In genomic region chr4:148947833-148948388, GRCm38 (mm10) we compare ENCODE assay signal across 10 mouse cellular contexts.
DNase-seq lines count a peak whose midpoint lies in the region; ATAC-seq and TF ChIP-seq lines count a peak whose summit lies in the region.
"Had no signal": no experiment of that assay in that cellular context is flagged by ENCODE, and none has a peak within 500 bp of the region (broad histone marks: within the 10 kb centered on the region; RNA-seq: fewer than 3 reads in every experiment).

No protein-coding gene starts in this region.

- H3K4me1 ChIP-seq in embryonic facial prominence, embryonic 14.5 days (ENCODE audit: control insufficient read depth, insufficient read depth, low read length), result peaks cover 25% of the 10 kb centered on the region
- peaks cover 14% of the 10 kb centered on the region for H3K4me1 ChIP-seq in lung, postnatal 0 days (ENCODE audit: insufficient read depth, low read depth, low read length)

- peak; percentile 31; the same call in 1 of the 2 replicates for ATAC-seq in embryonic facial prominence, embryonic 14.5 days (ENCODE audit: low read depth)
- peak; percentile 71 for ATAC-seq in lung, postnatal 0 days
- ATAC-seq in megakaryocyte-erythroid progenitor cell, adult 5-6 weeks (replicated peaks; ENCODE audit: low FRiP score, low TSS enrichment, poor library complexity, severe bottlenecking), result no peak
- ATAC-seq: hindbrain, postnatal 0 days had no signal

- no peak for TF ChIP-seq EP300 in lung, postnatal 0 days (IDR thresholded peaks at IDR 0.05)

- no peak overlapping the region for H3K27ac ChIP-seq in embryonic facial prominence, embryonic 14.5 days (replicated peaks; ENCODE audit: low read depth, low read length)
- no peak overlapping the region for H3K27ac ChIP-seq in lung, postnatal 0 days (ENCODE audit: low read length)
- H3K27ac ChIP-seq: hindbrain, postnatal 0 days had no signal

- no peak overlapping the region for H3K9ac ChIP-seq in embryonic facial prominence, embryonic 14.5 days (ENCODE audit: low read depth, low read length)
- no peak overlapping the region for H3K9ac ChIP-seq in lung, postnatal 0 days (replicated peaks; ENCODE audit: low read depth)

- no peak overlapping the region for H3K4me2 ChIP-seq in embryonic facial prominence, embryonic 14.5 days (ENCODE audit: low read depth, low read length)
- H3K4me2 ChIP-seq in lung, postnatal 0 days (replicated peaks; ENCODE audit: low read depth, low read length), result no peak overlapping the region

- WGBS in embryonic facial prominence, embryonic 14.5 days, result 41% methylated on average over 7 of the region's 10 CpGs
- whole genome bisulfite sequencing in lung, postnatal 0 days, result 33% methylated on average over 10 of the region's 10 CpGs

- H3K27me3 ChIP-seq in embryonic facial prominence, embryonic 14.5 days (replicated peaks; ENCODE audit: control insufficient read depth, insufficient read depth, low read length), result peaks cover 34% of the 10 kb centered on the region
- peaks cover 23% of the 10 kb centered on the region; the same call in 1 of the 2 replicates for H3K27me3 ChIP-seq in lung, postnatal 0 days (replicated peaks; ENCODE audit: insufficient read depth, low read length)

- no peak overlapping the region for H3K4me3 ChIP-seq in embryonic facial prominence, embryonic 14.5 days (ENCODE audit: low read depth, low read length)
- H3K4me3 ChIP-seq in lung, postnatal 0 days (ENCODE audit: low read depth, low read length), result no peak overlapping the region

- no peak for TF ChIP-seq CTCF in lung, postnatal 0 days (IDR thresholded peaks at IDR 0.05)

- no peaks in the 10 kb centered on the region for H3K36me3 ChIP-seq in embryonic facial prominence, embryonic 14.5 days (ENCODE audit: control insufficient read depth, insufficient read depth, low read length)
- peaks cover 20% of the 10 kb centered on the region; the same call in 1 of the 2 replicates for H3K36me3 ChIP-seq in lung, postnatal 0 days (ENCODE audit: insufficient read depth, low read length)

- peak; percentile 16 for DNase-seq in A20 (ENCODE audit: low read depth, low spot score)
- DNase-seq in embryonic facial prominence, embryonic 14.5 days (ENCODE audit: low spot score), result no peak
- peak; percentile 61 for DNase-seq in kidney, postnatal 14 days
- peak; percentile 63 for DNase-seq in lung, postnatal 0 days (ENCODE audit: low spot score)
- DNase-seq in B cell, adult 2 months, result no peak
- no peak for DNase-seq in adrenal gland, adult (ENCODE audit: inconsistent age in 2 of 2, low spot score in 1 of 2)
- DNase-seq: adrenal gland, postnatal 14 days; cerebellum, postnatal 14 days had no signal

- no peaks in the 10 kb centered on the region for H3K9me3 ChIP-seq in embryonic facial prominence, embryonic 14.5 days (ENCODE audit: control insufficient read depth, low read length)
- no peaks in the 10 kb centered on the region for H3K9me3 ChIP-seq in lung, postnatal 0 days (ENCODE audit: low read length)

Comparison
In these comparisons a context has a peak if more than half of its experiments do, and no peak if none do; other contexts are left out.
1. DNase-seq: peak in A20 (single experiment), kidney, postnatal 14 days (single experiment) and lung, postnatal 0 days (single experiment); none in embryonic facial prominence, embryonic 14.5 days (single experiment), B cell, adult 2 months (0 of 2) and adrenal gland, adult (0 of 2).